ENCODE assay signal across 20 mouse cellular contexts in the genomic region with DNA sequence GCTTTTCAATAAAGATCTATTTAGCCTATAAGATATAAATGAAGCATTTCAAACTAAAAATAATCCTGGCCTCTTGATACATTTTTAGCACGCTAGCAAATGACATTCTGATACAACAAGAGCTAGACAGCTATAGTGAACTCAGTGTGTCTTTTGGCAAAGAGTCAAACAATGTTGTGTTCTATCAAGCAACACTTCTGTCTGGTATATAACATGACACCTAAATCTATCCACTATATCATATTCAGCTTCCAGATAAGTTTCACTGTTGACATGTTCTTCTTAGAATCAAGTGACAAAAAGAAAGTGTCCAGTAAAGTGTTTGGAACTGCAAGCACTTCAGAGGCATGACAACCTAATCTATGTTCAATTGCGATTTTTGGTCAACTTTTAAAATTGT.
"Had no signal": no experiment of that assay in that cellular context is flagged by ENCODE, and none has a peak within 500 bp of the region (broad histone marks: within the 10 kb centered on the region; RNA-seq: fewer than 3 reads in every experiment).

No protein-coding gene starts in this region.

- DNase-seq: kidney, adult 18-20 months; kidney, adult 9 months; kidney, postnatal 14 days; kidney, postnatal 4 days; left cerebral cortex, postnatal 4 days; liver, postnatal 0 days; lung, postnatal 14 days; retina, postnatal 1 day; right cerebral cortex, postnatal 25 days; spleen, adult 18-20 months; thymus, postnatal 25 days had no signal

- H3K4me3 ChIP-seq: limb, embryonic 12.5 days; limb, embryonic 15.5 days; midbrain, embryonic 12.5 days; myocyte; neural tube, embryonic 13.5 days; stomach, embryonic 15.5 days had no signal

- H3K4me2 ChIP-seq: limb, embryonic 12.5 days; limb, embryonic 15.5 days; liver, embryonic 11.5 days; midbrain, embryonic 12.5 days; neural tube, embryonic 13.5 days; stomach, embryonic 15.5 days had no signal

- H3K27me3 ChIP-seq: limb, embryonic 12.5 days; limb, embryonic 15.5 days; midbrain, embryonic 12.5 days; neural tube, embryonic 13.5 days; stomach, embryonic 15.5 days had no signal

- H3K27ac ChIP-seq: limb, embryonic 12.5 days; limb, embryonic 15.5 days; liver, embryonic 14.5 days; midbrain, embryonic 12.5 days; neural tube, embryonic 13.5 days; stomach, embryonic 15.5 days had no signal

- H3K36me3 ChIP-seq: limb, embryonic 12.5 days; limb, embryonic 15.5 days; midbrain, embryonic 12.5 days; neural tube, embryonic 13.5 days; stomach, embryonic 15.5 days had no signal

- H3K4me1 ChIP-seq: limb, embryonic 12.5 days; limb, embryonic 15.5 days; midbrain, embryonic 12.5 days; neural tube, embryonic 13.5 days; stomach, embryonic 15.5 days had no signal

- H3K9ac ChIP-seq: limb, embryonic 12.5 days; limb, embryonic 15.5 days; liver, embryonic 14.5 days; liver, postnatal 0 days; midbrain, embryonic 12.5 days; neural tube, embryonic 13.5 days; stomach, embryonic 15.5 days had no signal

- H3K9me3 ChIP-seq: limb, embryonic 12.5 days; limb, embryonic 15.5 days; midbrain, embryonic 12.5 days; neural tube, embryonic 13.5 days; stomach, embryonic 15.5 days had no signal

- ATAC-seq: liver, postnatal 0 days; midbrain, embryonic 16.5 days had no signal
